Mouse (Mus musculus) stomach, postnatal 0 days (tissue): ENCODE measurements around the gene Aurkaip1.
A peak's percentile ranks its signal among the peaks of the same experiment; 100 is the strongest.

Experiments used
- CTCF ChIP-seq: IDR thresholded peaks from 2 replicates; pipeline ENCODE4 v1.5.1; 2016; ENCODE audit warnings: antibody characterized with exemption, low read depth, mild to moderate bottlenecking, moderate library complexity
- EP300 ChIP-seq: optimal IDR thresholded peaks from 2 replicates; pipeline ENCODE3; 2016; ENCODE audit warnings: antibody characterized with exemption

DNA sequence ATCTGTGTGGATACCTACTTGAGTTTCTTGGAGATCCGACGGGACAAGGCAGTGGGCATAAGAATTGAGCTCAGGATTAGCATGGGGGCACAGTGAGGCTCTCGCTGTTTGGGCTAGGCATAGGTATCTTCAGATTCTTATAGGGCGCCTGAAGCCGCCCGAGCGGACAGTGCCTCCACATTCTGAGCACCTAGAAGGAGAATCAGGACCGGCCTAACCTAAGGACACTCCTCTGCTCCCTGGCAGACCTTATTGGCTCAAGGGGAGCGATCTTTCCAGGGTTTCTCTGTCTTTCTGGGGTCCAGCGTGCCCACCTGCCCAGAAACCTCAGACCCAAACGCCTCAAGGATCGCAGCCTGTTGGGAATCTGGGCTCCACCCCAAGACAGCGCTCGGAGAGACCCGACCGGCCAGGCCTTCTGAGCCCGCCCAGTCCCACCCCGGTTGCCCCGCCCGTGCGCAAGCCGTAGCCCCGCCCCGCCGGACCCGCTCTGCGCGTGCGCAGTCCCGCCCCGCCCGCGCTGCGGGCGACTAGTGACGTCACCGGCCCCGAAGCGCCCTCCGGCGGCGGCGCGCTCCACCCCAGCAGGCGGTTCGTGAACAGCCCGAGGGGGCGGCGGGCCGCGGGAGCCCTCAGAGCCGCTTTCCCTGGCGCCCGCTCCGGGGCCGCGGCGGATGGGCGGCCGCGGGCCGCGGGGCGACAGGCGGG, 16.0 kb downstream of the Aurkaip1 start, which contains the start of gene Dvl1:
- TF ChIP-seq CTCF: peak; percentile 63
- TF ChIP-seq EP300: no peak
